Mouse (Mus musculus) c-Kit-positive CD71-positive TER-119-positive erythroid progenitor cells, embryonic 14.5 days (primary cell): ENCODE measurements around the gene Llgl1.

Source experiments
- DNase-seq: peaks from one replicate; pipeline ENCODE4 v3.0.0-alpha.2; 2013; ENCODE audit warnings: low spot score

The Llgl1 gene

GRCm38 (mm10) chr11:60699524-60700075, at the start of gene Llgl1:
Llgl1 (plus strand) TSS chr11:60699723.
- DNase-seq = peak; percentile 87

- DNase-seq = no peak
Observed at GRCm38 (mm10) chr11:60696165-60696564, 3.4 kb upstream of the Llgl1 start.

- DNase-seq = peak; percentile 32
Observed at GRCm38 (mm10) chr11:60697561-60697960, 2.0 kb upstream of the Llgl1 start.

- DNase-seq = peak; percentile 15
Observed at GRCm38 (mm10) chr11:60698806-60699523, 558 bp upstream of the Llgl1 start.

GRCm38 (mm10) chr11:60700320-60701185, 1.0 kb downstream of the Llgl1 start:
- peak; percentile 21 for DNase-seq

GRCm38 (mm10) chr11:60701611-60702010, 2.1 kb downstream of the Llgl1 start:
- no peak for DNase-seq

GRCm38 (mm10) chr11:60703131-60703530, 3.6 kb downstream of the Llgl1 start:
- DNase-seq = peak; percentile 54

- no peak for DNase-seq
Observed at GRCm38 (mm10) chr11:60704023-60704880, 4.7 kb downstream of the Llgl1 start.

GRCm38 (mm10) chr11:60705255-60705654, 5.7 kb downstream of the Llgl1 start:
- no peak for DNase-seq

GRCm38 (mm10) chr11:60706076-60706475, 6.6 kb downstream of the Llgl1 start:
- no peak for DNase-seq

- DNase-seq = no peak
Observed at GRCm38 (mm10) chr11:60706696-60707480, 7.4 kb downstream of the Llgl1 start.

GRCm38 (mm10) chr11:60707672-60708071, 8.1 kb downstream of the Llgl1 start:
- no peak for DNase-seq

GRCm38 (mm10) chr11:60708631-60709030, 9.1 kb downstream of the Llgl1 start:
- no peak for DNase-seq

GRCm38 (mm10) chr11:60709481-60710465, 10.2 kb downstream of the Llgl1 start:
- DNase-seq = no peak

- DNase-seq = no peak
Observed at GRCm38 (mm10) chr11:60711218-60711617, 11.7 kb downstream of the Llgl1 start.

GRCm38 (mm10) chr11:60712040-60712439, 12.5 kb downstream of the Llgl1 start:
- no peak for DNase-seq

- DNase-seq = no peak
Observed at GRCm38 (mm10) chr11:60712639-60713255, 13.2 kb downstream of the Llgl1 start.

GRCm38 (mm10) chr11:60715833-60716232, 16.3 kb downstream of the Llgl1 start:
- no peak for DNase-seq

GRCm38 (mm10) chr11:60719263-60719662, 19.7 kb downstream of the Llgl1 start:
- DNase-seq = no peak
